Mouse (Mus musculus) forebrain, embryonic 10.5 days (tissue): ENCODE results near the gene Slc7a1. TPM values are rescaled to one million over a fixed set of nuclear protein-coding genes. Genes with fewer than 3 reads are reported as not detected.

Source experiments
- DNase-seq: peaks from one replicate; pipeline ENCODE4 v3.0.0-alpha.2; 2017; ENCODE audit warnings: low spot score; ENCODE audit errors: extremely low spot score
- H3K27ac ChIP-seq: fragments of 300-500 bp; sonication (generic); 2 replicates; pipeline ENCODE4 v1.5.1; 2016; ENCODE audit warnings: mild to moderate bottlenecking
- H3K27me3 ChIP-seq: fragments of 300-500 bp; sonication (generic); 2 replicates; pipeline ENCODE4 v1.6.1; 2016; ENCODE audit warnings: mild to moderate bottlenecking; ENCODE audit not compliant: poor library complexity, severe bottlenecking
- H3K36me3 ChIP-seq: fragments of 300-500 bp; sonication (generic); replicated peaks from 2 replicates; pipeline ENCODE4 v1.6.1; 2016; ENCODE audit warnings: mild to moderate bottlenecking, moderate library complexity
- H3K4me1 ChIP-seq: fragments of 300-500 bp; sonication (generic); 2 replicates; pipeline ENCODE4 v1.6.1; 2016
- H3K4me3 ChIP-seq: fragments of 300-500 bp; sonication (generic); 2 replicates; pipeline ENCODE4 v1.5.1; 2016; ENCODE audit warnings: mild to moderate bottlenecking, moderate library complexity
- H3K9me3 ChIP-seq: fragments of 300-500 bp; sonication (generic); 2 replicates; pipeline ENCODE4 v1.6.1; 2016; ENCODE audit warnings: mild to moderate bottlenecking, moderate library complexity
- WGBS: fragments of 180-500 bp; shearing (Covaris S2); methylation state at CpG from one replicate; pipeline ENCODE4 v1.1.7; 2016; 5-methylcytosine and 5-hydroxymethylcytosine counted together
- polyA plus RNA-seq: library from polyadenylated mRNA; unstranded; fragments of >200 nt; fragmentation: Nextera tagmentation; extraction: Ambion mirVana; gene quantifications from 2 replicates; pipeline ENCODE4 v1.2.1, GENCODE M21; 2016

Gene Slc7a1
- polyA plus RNA-seq, 1 experiment from 2014 or later, result 17.6 TPM

DNA sequence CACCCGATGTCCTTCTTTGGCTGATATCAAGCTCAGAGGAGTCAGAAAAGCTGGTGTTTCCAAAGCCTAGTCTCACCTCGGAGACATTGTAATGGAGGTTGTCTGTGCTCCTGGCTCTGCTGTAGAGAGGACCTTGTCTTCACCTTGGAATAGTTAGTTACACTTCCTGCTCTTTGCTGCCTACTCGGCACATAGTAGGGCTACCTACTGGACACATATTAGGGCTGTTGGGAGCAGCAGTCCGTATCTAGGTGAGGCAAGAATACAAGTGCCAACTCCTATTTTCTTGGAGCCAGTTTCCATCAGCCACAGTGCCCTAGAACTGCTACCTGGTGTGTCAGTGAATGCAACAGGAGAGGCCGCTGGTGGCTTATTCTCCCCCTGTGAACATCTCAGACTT is 112.2 kb downstream of the Slc7a1 start:
- Histone ChIP-seq H3K27me3 (no peaks in the 10 kb centered on the region), H3K27ac (no peak overlapping the region), H3K9me3 (peaks cover 4% of the 10 kb centered on the region; the same call in 1 of the 2 replicates), H3K4me1 (peaks cover 11% of the 10 kb centered on the region; the same call in 1 of the 2 replicates), H3K36me3 (no peaks in the 10 kb centered on the region), H3K4me3 (no peak overlapping the region)
- no peak for DNase-seq
- 93% methylated on average over 5 of the region's 5 CpGs for WGBS

DNA sequence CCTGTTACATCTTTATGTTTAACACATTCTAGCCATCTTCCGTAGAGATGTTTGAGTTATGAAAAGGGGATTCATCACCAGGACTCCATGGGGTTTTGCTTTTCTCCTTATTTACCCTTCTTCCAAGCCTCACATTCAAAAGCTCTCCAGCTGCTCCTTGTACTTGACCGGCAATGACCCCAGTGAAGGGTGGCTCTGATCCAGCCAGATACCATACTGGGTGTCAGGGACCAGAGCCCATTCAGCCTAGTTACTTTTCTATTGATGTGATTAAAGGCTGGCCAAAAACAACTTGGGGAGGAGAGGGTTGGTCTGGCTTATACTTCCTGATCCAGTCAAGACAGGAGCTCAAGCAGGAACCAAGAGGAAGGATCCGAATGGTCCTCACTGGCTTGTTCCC is 116.1 kb downstream of the Slc7a1 start:
- no peak for DNase-seq
- Histone ChIP-seq H3K9me3 (no peaks in the 10 kb centered on the region), H3K27me3 (no peaks in the 10 kb centered on the region), H3K36me3 (no peaks in the 10 kb centered on the region), H3K27ac (no peak overlapping the region), H3K4me3 (no peak overlapping the region), H3K4me1 (0 out of 2 replicates have a peak, but pooled peaks cover 3% of the 10 kb centered on the region)
- WGBS, result 96% methylated on average over 3 of the region's 3 CpGs

DNA sequence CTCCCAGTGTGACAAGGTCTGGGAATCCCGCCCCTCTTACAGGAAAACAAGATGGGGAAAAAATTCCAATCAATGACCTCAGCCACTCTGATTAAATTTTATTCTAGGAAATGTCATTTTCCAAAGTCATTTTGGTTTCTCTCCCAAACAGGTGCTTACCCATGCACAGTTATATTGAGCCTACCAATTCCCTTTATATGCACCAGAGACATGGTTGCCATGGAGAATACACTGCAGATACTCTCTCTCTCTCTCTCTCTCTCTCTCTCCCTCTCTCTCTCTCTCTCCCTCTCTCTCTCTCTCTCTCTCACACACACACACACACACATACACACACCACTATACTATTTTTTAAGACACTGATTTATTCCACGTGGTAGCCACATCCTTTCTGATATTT is 116.5 kb downstream of the Slc7a1 start:
- no peaks in the 10 kb centered on the region for H3K9me3 ChIP-seq
- WGBS, result 86% methylated on average over 2 of the region's 2 CpGs
- no peak overlapping the region for H3K4me3 ChIP-seq
- no peak for DNase-seq
- 0 out of 2 replicates have a peak, but pooled peaks cover 3% of the 10 kb centered on the region for H3K4me1 ChIP-seq
- no peaks in the 10 kb centered on the region for H3K27me3 ChIP-seq
- H3K36me3 ChIP-seq, result no peaks in the 10 kb centered on the region
- no peak overlapping the region for H3K27ac ChIP-seq

DNA sequence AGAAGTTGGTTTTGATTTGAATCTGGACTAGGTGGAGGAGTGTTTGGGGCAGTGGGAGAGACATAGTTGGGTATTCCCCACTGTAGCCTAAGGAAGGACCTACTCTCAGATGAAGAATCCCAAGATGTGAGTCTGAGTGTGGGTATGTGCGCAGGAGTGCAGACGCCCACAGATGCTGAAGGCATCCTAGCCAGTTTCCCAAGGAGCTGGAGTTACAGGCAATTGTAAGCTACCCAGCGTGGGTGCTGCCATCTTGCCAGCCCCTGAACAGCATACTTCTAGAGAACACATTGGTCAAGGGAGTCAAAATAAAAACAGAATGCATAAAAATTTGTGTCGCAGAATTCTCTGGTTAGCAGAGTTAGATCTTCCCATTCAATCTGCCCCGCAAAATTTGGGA is 117.1 kb downstream of the Slc7a1 start:
- 95% methylated on average over 5 of the region's 5 CpGs for WGBS
- H3K27me3 ChIP-seq, result no peaks in the 10 kb centered on the region

DNA sequence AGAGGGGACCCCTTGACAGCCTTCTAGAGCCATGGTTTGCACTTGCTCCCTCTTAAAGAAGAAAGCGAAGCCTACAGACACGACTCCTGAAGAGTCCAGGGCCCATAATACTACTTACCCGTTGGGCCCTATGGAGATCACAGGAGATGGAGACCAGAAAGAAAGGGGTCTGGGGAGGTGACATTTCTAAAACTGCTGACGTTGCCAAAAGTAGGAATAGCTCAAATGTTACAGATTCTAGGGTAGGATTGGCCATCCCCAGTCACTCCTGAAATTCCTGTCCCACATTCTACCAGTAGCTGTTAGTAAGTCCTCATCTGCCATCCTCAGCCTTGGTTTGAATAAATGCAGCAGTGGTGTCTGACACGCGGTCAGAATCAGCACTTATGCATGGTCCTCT is 117.6 kb downstream of the Slc7a1 start:
- 86% methylated on average over 6 of the region's 6 CpGs for WGBS
- Histone ChIP-seq H3K27me3 (no peaks in the 10 kb centered on the region), H3K4me1 (0 out of 2 replicates have a peak, but pooled peaks cover 3% of the 10 kb centered on the region), H3K9me3 (no peaks in the 10 kb centered on the region), H3K27ac (no peak overlapping the region), H3K4me3 (no peak overlapping the region), H3K36me3 (no peaks in the 10 kb centered on the region)
- no peak for DNase-seq

More for the DNA sequence above, 117.1 kb downstream of the Slc7a1 start:
- no peak for DNase-seq
- Histone ChIP-seq H3K27ac (no peak overlapping the region), H3K9me3 (no peaks in the 10 kb centered on the region), H3K4me1 (0 out of 2 replicates have a peak, but pooled peaks cover 3% of the 10 kb centered on the region), H3K36me3 (no peaks in the 10 kb centered on the region), H3K4me3 (no peak overlapping the region)

DNA sequence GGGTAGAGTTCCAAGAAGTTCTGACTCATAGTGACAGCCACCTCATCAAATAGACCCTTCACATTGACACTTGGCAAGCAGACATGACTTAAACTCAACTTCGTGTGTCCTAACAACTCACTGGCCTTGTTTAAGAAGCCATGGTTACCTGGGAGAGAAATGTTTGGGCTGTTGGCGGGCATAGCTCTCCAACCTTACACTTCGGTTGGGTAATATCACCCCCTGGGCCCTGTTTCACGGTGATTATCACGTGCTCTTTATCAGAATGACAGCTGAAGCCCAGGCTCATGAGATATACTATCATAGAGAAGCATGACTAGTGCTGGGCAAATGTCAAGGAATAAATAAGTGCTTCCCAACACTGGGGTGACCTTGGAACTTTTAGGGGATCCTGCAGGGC is 119.4 kb downstream of the Slc7a1 start:
- H3K4me1 ChIP-seq, result 0 out of 2 replicates have a peak, but pooled peaks cover 3% of the 10 kb centered on the region
- WGBS, result 88% methylated on average over 5 of the region's 5 CpGs
- no peak overlapping the region for H3K27ac ChIP-seq
- no peaks in the 10 kb centered on the region for H3K36me3 ChIP-seq
- DNase-seq, result no peak
- no peaks in the 10 kb centered on the region for H3K27me3 ChIP-seq
- H3K9me3 ChIP-seq, result no peaks in the 10 kb centered on the region
- no peak overlapping the region for H3K4me3 ChIP-seq

DNA sequence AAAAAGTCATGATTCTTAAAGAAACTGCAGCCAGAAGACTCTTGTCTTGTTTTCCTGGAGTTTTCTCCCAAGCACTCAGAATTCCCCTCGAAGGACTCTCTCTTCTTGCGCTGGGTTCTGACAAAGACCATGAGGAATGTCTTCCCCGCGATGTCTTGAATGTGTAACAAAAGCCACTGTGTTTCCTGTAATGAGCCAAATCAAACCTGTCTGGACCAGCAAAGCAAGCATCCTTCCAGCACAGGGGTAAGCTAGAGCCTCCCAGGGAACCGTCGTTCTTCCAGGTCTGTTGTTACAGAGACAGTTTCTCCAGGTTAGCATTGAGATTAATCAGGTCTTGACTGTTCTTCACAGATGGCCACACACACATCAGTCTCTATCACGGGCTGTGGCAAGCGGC is 121.5 kb downstream of the Slc7a1 start:
- Histone ChIP-seq H3K36me3 (no peaks in the 10 kb centered on the region), H3K4me1 (no peaks in the 10 kb centered on the region), H3K4me3 (no peak overlapping the region), H3K9me3 (no peaks in the 10 kb centered on the region), H3K27me3 (no peaks in the 10 kb centered on the region), H3K27ac (no peak overlapping the region)
- DNase-seq, result no peak
- 85% methylated on average over 8 of the region's 8 CpGs for WGBS

Other genes with a start within 250 kb of the Slc7a1 start
- 43.8 and 44.3 TPM in 2 replicates for gene Ubl3, start 152.9 kb upstream of the Slc7a1 start, polyA plus RNA-seq